Mouse (Mus musculus): ENCODE data around the gene Emg1.
"Not testable (repeated sequence)": the region's sequence is repeated elsewhere in the genome, so short reads cannot be mapped to it uniquely, and the experiment has no call there.

Gene Emg1

GRCm38 (mm10) chr6:124683591-124684417 is 28.2 kb downstream of the Emg1 start:
- DNase-seq (ENCODE audit: low spot score in 2 of 2): no peak

DNA sequence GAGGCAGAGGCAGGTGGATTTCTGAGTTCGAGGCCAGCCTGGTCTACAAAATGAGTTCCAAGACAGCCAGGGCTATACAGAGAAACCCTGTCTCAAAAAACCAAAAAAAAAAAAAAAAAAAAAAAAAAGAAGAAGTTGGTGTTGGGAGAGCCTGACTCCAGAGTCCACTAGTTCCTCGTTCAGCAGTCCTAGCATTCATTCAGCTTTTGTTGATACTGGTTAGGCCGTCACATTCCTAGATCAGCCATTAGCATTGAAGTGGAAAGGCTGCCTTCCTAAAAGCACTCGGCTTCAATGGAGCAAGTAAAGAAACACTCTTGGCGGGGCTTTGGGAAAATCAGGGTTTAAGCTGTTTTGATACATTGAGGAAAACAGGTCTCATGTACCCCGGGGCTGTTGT is 29.7 kb downstream of the Emg1 start:
- not testable (repeated sequence) for DNase-seq (ENCODE audit: low spot score in 2 of 2)

GRCm38 (mm10) chr6:124679486-124679885 is 32.5 kb downstream of the Emg1 start:
- DNase-seq (ENCODE audit: low spot score in 2 of 2): no peak

DNA sequence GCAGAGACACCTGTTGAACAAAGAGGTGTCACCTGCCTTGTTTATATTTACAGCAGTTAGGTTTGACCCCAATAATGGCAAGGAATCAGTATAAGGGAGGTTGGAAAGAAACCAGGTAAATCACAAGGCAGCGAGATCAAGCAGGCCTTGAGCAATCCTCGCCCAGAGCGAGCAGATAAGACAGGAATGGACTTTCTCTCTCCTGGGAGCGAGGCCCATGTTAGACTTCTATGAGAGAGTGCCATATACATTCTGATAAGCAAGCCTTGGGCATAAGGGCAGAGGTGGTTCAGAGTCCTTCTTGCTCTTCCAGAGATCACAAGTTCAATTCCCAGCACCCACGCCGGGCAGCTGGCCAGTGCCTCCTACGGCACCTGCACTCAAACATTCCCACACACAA is 33.2 kb downstream of the Emg1 start:
- no peak for DNase-seq (ENCODE audit: low spot score in 2 of 2)

- DNase-seq (ENCODE audit: low spot score in 2 of 2): no peak
These were observed 35.8 kb downstream of the Emg1 start for GRCm38 (mm10) chr6:124676171-124676570.

DNA sequence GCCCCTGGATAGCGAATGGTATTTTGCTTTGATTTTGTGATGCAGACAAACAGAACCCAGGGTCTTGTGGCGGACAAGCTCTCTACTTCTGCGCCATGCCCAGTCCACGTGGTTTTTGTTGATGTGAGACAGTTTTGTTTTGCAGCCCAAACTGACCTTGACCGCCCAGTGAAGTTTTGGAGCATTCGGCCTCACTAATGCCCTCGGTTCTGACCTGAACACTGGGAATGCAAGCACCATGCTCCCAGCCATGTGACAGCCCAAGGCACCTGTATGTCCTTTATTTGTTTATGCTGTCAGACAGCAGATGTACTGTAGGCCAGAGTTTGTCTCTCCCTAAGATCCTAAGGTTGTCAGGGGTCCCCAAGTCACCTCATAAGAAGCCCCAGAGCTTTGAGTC is 37.4 kb downstream of the Emg1 start:
- DNase-seq (ENCODE audit: low spot score in 2 of 2): no peak

DNA sequence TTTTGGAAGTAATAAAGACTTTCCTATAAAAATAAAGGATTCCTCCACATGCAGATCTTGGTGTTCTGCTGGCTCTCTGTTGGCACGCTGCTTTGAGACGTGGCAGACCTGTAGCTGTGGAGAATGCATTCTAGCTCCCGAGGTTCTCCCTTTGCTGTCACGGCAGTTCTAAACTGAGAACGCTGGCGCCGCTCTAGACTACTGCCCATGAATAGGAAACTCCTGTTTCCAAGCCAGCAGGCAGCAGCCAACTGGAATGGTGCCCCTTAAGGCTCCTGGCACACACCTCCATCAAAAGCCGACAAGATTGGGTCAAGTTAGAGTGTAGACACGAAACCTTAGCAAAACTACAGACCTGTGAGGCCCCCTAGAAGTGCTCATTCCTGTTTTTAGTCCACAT is 38.4 kb downstream of the Emg1 start:
- DNase-seq (ENCODE audit: low spot score in 2 of 2): no peak

GRCm38 (mm10) chr6:124672100-124672499 is 39.9 kb downstream of the Emg1 start:
- no peak for DNase-seq (ENCODE audit: low spot score in 2 of 2)

GRCm38 (mm10) chr6:124670281-124670900 is 41.6 kb downstream of the Emg1 start:
- DNase-seq (ENCODE audit: low spot score in 2 of 2): no peak

- no peak for DNase-seq (ENCODE audit: low spot score in 2 of 2)
These were observed 42.6 kb downstream of the Emg1 start for GRCm38 (mm10) chr6:124669234-124669859.

- no peak for DNase-seq (ENCODE audit: low spot score in 2 of 2)
These were observed 47.0 kb downstream of the Emg1 start for GRCm38 (mm10) chr6:124665011-124665410.

DNA sequence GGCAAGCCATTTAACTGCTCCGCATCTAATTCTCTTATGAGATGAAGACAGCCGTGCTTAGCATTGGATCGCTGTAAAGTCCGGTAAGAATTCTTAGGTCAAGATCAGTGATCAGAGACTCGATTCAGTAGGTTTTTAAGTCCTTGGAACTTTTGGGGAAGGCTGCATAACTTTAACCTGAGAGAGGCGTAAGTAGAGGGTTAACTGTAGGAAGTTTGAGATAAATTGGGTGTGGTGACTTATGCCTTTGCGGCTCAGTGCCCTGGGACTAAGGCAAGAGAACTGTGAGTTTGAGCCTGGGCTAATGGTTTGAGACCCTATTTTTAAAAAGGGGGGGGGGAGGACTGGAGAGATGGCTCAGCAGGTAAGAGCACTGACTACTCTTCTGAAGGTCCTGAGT is 47.7 kb downstream of the Emg1 start:
- no peak for DNase-seq (ENCODE audit: low spot score in 2 of 2)

- no peak for DNase-seq (ENCODE audit: low spot score in 2 of 2)
These were observed 48.6 kb downstream of the Emg1 start for GRCm38 (mm10) chr6:124663424-124663795.

DNA sequence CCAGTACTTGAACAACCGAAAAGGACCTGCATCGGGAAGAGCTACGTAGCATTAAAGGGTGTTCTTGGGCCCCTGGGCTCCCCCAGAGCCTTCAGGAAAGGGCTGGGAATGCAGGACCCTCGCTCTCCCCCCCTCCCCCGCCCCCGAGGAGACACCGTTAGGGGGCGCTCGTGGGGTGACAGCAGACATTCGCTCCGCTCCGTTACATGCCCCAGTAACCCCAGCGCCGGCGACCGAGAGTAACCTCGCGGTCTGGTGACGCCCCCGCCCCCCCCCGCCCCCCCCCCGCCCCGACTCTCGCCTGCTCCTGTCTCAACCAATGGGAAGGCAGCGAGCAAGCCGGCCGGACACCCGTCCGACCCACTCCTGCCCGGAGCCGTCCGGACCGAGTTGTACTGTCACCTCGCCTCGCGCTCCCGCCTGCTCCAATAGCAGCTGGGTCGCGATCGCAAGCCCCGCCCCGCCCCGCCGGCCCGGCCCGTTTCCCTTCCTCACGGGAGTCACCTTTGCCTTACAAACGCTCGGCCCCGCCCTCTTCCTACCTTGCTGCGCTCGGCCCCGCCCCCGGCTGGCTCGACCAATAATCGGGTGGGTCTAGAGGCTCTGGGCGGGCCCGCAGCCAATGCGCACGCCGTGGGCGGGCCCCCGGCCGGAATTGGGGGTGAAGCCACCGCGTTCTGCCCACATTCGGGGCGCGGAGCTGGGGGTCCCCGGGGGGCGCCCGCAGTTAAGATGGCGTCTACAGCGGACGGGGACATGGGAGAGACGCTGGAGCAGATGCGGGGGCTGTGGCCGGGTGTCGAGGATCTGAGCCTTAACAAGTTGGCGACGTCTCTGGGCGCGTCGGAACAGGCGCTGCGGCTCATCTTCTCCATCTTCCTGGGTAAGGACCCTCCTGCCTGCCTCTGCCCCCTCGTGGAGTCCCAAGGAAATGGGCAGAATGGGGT is 49.2 kb downstream of the Emg1 start, which contains the start of gene Lpcat3:
Gene Lpcat3 (plus strand): TSS at position 551 of the 947 bp plus-strand sequence.
- DNase-seq (ENCODE audit: low spot score in 2 of 2): peak; percentile 100

DNA sequence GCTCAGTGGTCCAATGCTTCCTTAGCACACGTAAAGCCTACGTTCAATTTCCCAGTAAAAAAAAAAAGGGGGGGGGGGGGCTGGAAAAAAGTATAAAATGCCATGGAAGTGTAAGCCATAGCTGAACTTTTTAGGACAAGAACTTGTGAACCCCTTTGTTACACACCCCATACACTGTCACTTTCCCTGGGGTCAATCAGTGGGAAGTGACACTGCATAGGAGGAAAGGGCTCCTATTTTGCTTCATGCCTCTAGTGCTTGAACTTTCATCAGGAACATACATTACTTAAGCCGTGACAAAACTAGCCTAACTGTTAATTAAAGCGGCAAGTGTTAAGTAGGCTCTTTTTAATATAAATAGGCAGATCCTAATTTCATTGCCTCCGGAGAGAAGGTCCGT is 50.0 kb downstream of the Emg1 start:
- DNase-seq (ENCODE audit: low spot score in 2 of 2): no peak

- DNase-seq (ENCODE audit: low spot score in 2 of 2): no peak
These were observed 50.7 kb downstream of the Emg1 start for GRCm38 (mm10) chr6:124661156-124661806.

GRCm38 (mm10) chr6:124658067-124658466 is 53.9 kb downstream of the Emg1 start:
- DNase-seq (ENCODE audit: low spot score in 2 of 2): no peak

GRCm38 (mm10) chr6:124655893-124656292 is 56.1 kb downstream of the Emg1 start:
- DNase-seq (ENCODE audit: low spot score in 2 of 2): no peak

All from spleen, postnatal 4 days (tissue).